Mouse (Mus musculus) myocyte (in vitro differentiated cells): Measurements from ENCODE around the gene Fbn1.

Experiments used
- POLR2A ChIP-seq: IDR thresholded peaks from one replicate; pipeline ENCODE4 v1.6.1; 2011; ENCODE audit warnings: low read depth, mild to moderate bottlenecking, control low read depth, moderate library complexity; ENCODE audit not compliant: insufficient read length
- REST ChIP-seq: IDR thresholded peaks from one replicate; pipeline ENCODE4 v1.6.1; 2011; ENCODE audit warnings: mild to moderate bottlenecking, control low read depth, moderate library complexity; ENCODE audit not compliant: insufficient read depth, insufficient read length

DNA sequence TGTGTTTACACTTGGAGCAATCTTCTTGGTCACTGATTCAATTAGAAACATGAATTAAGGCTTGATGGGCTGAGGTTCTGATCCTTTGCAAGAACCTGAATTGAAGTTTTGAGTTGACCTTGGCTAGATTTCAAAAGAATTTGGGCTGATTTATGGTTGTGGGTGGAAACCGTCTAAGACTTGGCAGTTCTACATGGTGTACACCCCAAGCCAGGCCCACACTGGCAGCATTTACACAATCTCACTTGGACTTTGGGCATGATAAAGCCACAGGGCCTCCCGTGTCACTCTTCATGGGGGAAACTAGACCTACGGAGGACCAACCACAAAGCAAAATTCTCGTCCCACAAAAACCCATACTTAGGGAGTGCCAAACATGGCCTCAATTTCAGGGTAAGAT is 146.1 kb downstream of the Fbn1 start:
- no peak for TF ChIP-seq POLR2A
- no peak for TF ChIP-seq REST
